Mouse (Mus musculus): Measurements from ENCODE around the gene Corin. TPM values are rescaled to one million over a fixed set of nuclear protein-coding genes. Genes with fewer than 3 reads are reported as not detected.

The Corin gene
- total RNA-seq, 2 experiments from 2014 or later, result 0.29 to 0.42 TPM

DNA sequence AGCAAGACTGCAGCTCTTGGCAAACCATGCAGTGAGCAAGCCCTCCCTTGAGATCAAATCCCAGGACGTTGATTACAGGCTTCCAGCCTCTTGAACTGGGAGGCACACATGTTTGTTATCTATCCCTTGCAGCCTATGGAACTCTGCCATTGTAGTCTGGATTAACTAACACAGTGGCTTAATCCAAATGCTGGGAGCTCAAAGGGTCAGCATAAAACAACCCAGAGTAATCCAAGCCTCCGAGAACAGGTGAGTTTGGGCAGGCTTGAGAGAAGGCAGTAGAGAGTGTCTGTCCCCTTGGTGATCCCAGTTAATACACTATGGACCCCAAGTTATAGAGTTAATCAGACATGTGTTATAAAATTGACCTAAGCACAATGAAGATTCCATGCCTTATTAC is 155.7 kb downstream of the Corin start:
- intact Hi-C loops (cut with DNase I; ENCODE audit: low total_unique reads), result no loop called here
- no peak for DNase-seq

DNA sequence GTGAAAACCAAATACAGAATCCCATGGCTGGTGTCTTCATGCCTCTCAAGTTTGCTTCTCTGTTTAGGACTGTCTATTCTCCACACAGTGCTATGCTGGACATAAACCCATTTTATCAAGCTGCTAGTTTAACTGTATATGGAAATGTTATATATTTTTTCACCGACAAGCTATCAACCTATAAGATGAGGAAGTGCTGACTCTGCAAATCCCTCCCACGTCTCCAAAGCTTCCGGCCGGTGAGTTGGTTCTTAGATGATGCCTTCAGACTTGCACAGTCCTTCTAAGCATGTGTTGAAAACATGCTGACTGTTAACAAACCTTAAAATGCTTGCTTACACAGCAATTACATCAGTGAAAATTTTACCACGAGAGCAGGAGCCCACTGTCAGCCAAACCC is 168.4 kb downstream of the Corin start:
- intact Hi-C loops (cut with DNase I; ENCODE audit: low total_unique reads), result no loop called here

DNA sequence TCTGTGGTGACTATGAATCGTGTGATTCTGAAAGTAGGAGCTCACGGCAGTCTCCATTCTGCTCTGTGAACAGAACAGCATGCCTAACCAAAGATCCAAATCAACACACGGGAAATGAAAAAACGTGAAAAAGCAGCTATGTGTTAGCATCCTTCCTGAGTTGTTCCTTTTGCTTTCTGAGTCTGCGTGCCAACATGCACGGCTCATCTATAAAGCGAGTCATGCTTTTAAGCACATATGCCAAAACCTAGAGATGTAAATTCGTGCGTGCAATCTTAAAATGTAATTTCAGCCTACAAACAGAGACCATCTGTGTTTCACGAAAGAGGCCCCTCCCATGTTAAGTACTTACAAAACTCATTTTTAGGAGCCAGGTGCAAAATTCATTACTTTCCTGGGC is 171.4 kb downstream of the Corin start:
- intact Hi-C loops (cut with DNase I; ENCODE audit: low total_unique reads), result no loop called here
- DNase-seq, result no peak

More for the DNA sequence above, 168.4 kb downstream of the Corin start:
- DNase-seq, result no peak

DNA sequence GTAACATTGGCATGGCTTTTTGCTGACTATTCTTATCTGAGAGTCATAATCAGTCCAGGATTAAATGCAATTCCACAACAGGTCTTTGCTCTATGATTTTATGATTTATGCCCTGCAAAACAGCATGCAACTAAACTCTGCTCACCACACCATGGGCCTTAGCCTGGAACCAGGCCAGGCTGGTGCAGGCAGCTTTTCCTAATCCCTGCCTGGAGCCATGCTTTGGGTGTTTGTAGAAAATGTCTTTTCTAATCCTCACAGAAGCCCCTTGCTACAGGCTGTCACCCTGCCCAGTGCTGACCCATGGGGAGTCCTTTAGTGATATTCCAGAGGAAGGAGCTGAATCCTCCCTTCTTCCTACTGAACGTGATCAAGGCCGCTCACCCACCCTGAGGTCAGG is 173.1 kb downstream of the Corin start:
- DNase-seq, result no peak
- intact Hi-C loops (cut with DNase I; ENCODE audit: low total_unique reads), result no loop called here

DNA sequence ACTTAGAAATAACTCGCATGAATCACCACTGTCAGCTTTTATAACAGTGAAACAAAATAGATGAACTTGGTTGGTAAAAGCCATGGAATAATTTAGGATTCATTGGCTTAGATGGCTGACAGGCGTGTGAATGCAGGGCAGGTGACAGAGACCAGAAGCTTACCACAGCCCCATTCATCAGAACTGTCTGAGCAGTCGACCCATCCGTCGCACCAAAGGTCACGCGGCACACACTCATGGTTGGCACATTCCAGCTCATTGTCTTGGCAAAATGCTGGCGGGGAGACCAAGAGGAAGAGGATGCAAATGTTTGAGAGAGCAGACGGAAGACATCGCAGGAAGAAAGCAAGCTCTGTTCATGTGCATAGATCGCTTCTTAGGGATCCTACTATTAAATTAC is 173.6 kb downstream of the Corin start:
- intact Hi-C loops (cut with DNase I; ENCODE audit: low total_unique reads), result no loop called here
- no peak for DNase-seq

DNA sequence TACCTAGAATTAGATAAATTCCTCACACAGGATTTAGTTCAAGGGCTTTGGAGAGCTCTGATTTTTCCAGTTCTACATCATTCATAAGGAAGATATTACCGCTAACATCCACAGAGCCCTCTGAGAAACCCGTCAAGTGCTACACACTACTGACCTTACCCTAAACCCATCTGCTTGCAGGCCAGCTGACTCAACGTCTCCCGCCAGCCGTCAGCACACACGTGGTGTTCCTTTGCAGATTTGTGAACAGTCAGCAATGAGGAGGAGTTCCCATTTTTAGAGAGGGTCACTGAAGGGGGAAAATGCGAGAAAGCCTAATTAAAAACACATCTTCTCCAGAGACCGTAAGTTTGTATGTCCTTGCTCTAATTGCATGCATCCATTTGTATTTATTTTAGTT is 174.8 kb downstream of the Corin start:
- no peak for DNase-seq
- intact Hi-C loops (cut with DNase I; ENCODE audit: low total_unique reads), result no loop called here

- DNase-seq, result no peak
- intact Hi-C loops (cut with DNase I; ENCODE audit: low total_unique reads), result no loop called here
These were observed 189.0 kb downstream of the Corin start for GRCm38 (mm10) chr5:72315282-72315681.

DNA sequence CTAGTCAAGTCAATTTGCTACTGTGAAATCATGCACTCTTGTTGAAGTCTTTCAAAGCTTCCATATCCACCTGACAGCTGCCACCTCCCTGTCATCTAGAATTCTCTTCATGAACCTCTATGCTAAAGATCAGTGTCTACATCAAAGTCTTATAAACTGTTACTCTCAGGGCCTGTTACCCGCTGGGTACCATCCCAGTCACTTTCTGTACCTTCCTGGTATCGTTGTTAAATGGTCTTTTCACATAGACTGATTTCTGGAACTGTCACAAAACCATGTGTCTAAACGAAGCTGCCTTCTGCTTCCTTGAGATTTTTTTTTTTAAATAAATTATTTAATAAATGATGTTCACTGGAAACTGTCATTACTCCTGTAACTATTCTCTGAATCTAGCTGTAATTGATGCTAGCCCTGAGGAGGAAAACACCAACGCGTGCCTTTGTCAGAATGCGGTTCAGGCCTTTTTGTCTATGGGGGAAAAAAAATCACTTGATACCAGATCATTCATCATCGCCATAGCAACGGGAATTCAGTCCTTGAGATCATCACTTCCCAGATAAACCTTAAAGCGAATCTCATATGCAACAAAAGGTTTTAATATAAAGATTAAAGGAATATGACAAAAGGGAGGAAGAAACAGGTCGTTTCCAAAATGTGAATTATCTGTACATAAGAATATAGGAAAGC is 205.7 kb downstream of the Corin start:
- no peak for DNase-seq
- intact Hi-C loops (cut with DNase I; ENCODE audit: low total_unique reads), result no loop called here

GRCm38 (mm10) chr5:72285077-72285476 is 219.2 kb downstream of the Corin start:
- intact Hi-C loops (cut with DNase I; ENCODE audit: low total_unique reads), result no loop called here
- no peak for DNase-seq

DNA sequence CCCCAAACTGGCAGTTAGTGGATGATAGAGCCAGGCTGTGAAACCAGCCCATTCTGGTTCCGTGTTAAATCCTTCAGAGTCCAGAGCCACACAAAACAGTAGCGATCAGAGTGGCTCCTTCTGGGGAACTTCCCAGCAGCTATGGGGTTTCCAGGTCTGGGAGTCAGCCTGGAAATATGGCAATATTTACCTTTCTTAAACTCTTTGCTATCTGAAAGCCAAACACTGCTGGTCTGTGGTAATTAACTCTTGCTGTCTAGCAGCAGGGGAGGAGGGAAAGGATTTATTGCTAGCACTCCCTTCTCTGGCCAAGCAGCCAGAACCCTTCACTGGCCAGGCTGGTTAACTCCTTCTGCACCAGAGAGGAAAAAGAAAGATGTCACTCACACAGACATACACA is 221.4 kb downstream of the Corin start:
- no peak for DNase-seq
- intact Hi-C loops (cut with DNase I; ENCODE audit: low total_unique reads), result no loop called here

DNA sequence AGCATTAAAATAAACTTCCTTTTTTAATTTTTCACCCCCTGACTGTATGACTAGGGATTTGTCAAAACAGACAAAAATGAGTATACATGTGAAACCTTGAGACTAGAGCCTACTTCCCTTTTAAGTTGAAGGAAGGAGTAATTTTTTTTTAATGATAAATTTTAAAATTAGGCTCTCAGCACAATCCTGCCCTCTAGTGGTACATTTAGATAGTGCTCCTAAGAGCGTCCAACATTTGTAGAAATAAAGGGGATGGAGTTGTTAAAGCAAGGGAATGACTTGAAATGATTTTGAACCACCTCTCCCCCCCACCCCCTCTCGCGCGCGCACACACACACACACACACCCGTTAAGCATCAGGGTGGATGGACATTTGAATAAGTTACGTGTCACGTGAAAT is 234.6 kb downstream of the Corin start:
- no peak for DNase-seq
- intact Hi-C loops (cut with DNase I; ENCODE audit: low total_unique reads), result no loop called here

DNA sequence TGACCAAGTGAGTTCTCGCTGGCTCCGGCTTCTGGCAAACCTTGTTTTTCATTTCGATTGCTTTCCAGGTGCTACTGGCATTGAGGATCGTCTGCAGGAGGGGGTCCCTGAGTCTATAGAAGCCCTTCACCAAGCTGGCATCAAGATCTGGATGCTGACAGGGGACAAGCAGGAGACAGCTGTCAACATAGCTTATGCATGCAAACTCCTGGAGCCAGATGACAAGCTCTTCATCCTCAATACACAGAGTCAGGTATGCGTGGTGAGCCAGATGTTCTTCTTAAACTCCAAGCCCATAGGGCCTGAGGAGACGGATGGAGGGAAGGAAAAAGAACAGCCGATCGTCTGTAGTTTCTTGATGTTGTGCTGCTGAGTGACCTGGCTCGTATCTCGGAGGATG is 235.1 kb downstream of the Corin start:
- no peak for DNase-seq
- intact Hi-C loops (cut with DNase I; ENCODE audit: low total_unique reads), result no loop called here

- intact Hi-C loops (cut with DNase I; ENCODE audit: low total_unique reads), result no loop called here
- DNase-seq, result no peak
These were observed 237.2 kb downstream of the Corin start for GRCm38 (mm10) chr5:72266955-72267535.

DNA sequence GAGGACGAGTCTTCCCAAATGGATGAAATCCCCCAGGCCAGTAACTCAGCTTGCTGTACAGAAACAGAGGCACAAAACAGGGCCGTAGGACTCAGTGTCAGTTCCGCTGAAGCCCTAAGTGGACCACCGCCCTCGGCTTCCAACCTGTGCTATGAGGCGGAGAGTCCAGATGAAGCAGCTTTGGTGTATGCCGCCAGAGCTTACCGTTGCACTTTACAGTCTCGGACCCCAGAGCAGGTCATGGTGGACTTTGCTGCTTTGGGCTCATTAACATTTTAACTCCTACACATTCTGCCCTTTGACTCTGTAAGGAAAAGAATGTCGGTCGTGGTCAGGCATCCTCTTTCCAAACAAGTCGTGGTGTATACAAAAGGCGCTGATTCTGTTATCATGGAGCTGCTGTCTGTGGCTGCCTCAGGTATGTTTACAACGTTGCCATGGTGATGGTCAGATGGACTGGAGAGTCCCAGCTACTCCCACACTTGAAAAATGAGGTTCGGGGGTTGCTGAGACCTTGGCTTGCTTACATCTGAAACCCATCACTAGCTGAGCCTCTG is 240.0 kb downstream of the Corin start:
- intact Hi-C loops (cut with DNase I; ENCODE audit: low total_unique reads), result no loop called here
- no peak for DNase-seq

GRCm38 (mm10) chr5:72261802-72262324 is 242.4 kb downstream of the Corin start:
- intact Hi-C loops (cut with DNase I; ENCODE audit: low total_unique reads), result no loop called here

DNA sequence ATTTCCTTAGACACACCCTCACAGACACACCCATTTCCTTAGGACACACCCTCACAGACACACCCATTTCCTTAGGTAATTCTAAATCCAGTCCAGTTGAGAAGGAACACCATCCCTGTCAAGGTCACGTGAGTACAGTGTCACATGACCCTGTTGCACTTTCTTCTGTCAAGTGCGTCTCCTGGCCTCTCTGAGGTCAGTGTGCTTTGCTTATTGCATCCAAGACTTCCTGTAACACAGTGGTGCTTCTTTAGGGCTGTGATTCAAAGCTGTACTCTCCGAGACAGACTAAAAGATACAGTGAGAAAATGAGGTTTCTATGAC is 245.0 kb downstream of the Corin start:
- intact Hi-C loops (cut with DNase I; ENCODE audit: low total_unique reads), result loop anchor here (10.0 kb wide), 1 partner anchor 564 kb away; no protein-coding TSS in a partner anchor
- DNase-seq, result no peak

More at GRCm38 (mm10) chr5:72261802-72262324, 242.4 kb downstream of the Corin start:
- DNase-seq, result no peak

- intact Hi-C loops (cut with DNase I; ENCODE audit: low total_unique reads), result loop anchor here (10.0 kb wide), 1 partner anchor 564 kb away; no protein-coding TSS in a partner anchor
- DNase-seq, result no peak
These were observed 245.6 kb downstream of the Corin start for GRCm38 (mm10) chr5:72258409-72259297.

GRCm38 (mm10) chr5:72257084-72257483 is 247.2 kb downstream of the Corin start:
- intact Hi-C loops (cut with DNase I; ENCODE audit: low total_unique reads), result loop anchor here (10.0 kb wide), 1 partner anchor 562 kb away; no protein-coding TSS in a partner anchor
- DNase-seq, result no peak

DNA sequence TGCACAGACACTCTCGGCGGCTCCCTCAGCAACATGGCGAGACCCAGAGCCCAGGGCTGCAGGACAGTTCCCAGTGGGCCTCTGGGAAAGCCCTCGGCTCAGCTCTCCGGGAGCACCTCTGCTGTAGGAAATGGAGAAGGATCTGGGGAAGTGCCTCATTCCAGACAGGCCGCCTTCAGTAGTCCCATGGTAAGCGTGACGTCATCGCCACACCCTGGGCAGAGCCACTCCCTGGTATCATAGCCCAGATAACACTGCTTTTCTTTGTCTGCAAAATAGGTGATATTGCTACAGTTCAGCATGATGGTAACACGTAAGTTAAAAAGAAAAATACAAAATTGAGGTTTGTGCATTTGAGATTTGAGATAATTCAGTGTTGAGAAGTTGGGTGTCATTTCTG is 249.3 kb downstream of the Corin start:
- no peak for DNase-seq
- intact Hi-C loops (cut with DNase I; ENCODE audit: low total_unique reads), result loop anchor here (10.0 kb wide), 1 partner anchor 560 kb away; no protein-coding TSS in a partner anchor

- intact Hi-C loops (cut with DNase I; ENCODE audit: low total_unique reads), result loop anchor here (10.0 kb wide), 1 partner anchor 555 kb away; no protein-coding TSS in a partner anchor
- DNase-seq, result no peak
These were observed 254.1 kb downstream of the Corin start for GRCm38 (mm10) chr5:72250180-72250579.
